Mouse (Mus musculus): ENCODE measurements around the gene Ppp4r2. TPM values are rescaled to one million over a fixed set of nuclear protein-coding genes. Genes with fewer than 3 reads are reported as not detected.
A peak's percentile ranks its signal among the peaks of the same experiment; 100 is the strongest.

Ppp4r2 gene
- polyA plus RNA-seq, 1 experiment from 2014 or later: 18.7 TPM

DNA sequence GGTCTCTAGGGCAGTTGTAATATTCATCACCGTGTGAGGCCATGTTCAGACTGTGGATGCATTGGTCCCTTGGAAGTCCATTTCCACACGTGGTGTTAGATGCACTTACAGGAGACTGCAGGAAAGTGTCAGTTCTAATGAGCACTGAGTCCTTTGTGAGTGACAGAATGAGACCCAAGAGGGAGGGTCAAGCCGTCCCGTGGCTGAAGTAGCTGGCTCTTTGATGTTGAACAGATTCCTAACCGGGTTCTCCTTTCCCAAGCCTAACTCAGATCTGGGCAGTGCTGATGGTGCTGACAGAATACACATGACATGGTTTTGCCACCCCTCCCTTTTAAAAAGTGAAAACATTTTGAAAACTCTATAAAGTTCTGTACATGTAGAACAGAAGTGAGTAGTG lies 35.4 kb downstream of the Ppp4r2 start:
- no peaks in the 10 kb centered on the region for H3K27me3 ChIP-seq
- H3K9me3 ChIP-seq (replicated peaks): no peaks in the 10 kb centered on the region
- ATAC-seq (ENCODE audit: insufficient number of reproducible peaks, low FRiP score, low TSS enrichment, low read depth): no peak
- H3K9ac ChIP-seq: no peak overlapping the region
- no peak overlapping the region for H3K4me3 ChIP-seq (replicated peaks)
- no peak overlapping the region for H3K27ac ChIP-seq (replicated peaks)
- no peak overlapping the region for H3K4me2 ChIP-seq (replicated peaks)
- peaks cover 8% of the 10 kb centered on the region for H3K36me3 ChIP-seq
- 49% methylated on average over 5 of the region's 5 CpGs for WGBS
- no peaks in the 10 kb centered on the region for H3K4me1 ChIP-seq

DNA sequence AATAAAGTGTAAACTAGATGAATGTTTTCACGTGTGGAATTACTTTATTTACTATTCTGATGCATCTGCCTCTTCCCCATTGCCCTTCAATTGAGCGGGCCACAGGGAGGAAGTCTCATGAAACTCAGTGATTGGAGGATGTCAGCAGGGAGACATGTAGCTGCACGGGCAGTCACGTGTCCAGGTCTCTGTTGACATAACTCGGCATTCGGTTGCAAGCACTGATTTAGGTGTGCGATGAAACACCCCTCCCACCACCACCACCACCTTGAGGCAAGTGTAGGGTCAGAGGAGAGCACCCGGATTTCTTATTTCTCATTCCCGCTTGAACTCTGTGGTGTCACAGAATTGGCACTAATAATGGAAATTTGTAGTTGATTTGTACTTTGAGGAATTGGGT lies 36.5 kb downstream of the Ppp4r2 start:
- no peak for ATAC-seq (ENCODE audit: insufficient number of reproducible peaks, low FRiP score, low TSS enrichment, low read depth)
- 79% methylated on average over 9 of the region's 9 CpGs for WGBS

DNA sequence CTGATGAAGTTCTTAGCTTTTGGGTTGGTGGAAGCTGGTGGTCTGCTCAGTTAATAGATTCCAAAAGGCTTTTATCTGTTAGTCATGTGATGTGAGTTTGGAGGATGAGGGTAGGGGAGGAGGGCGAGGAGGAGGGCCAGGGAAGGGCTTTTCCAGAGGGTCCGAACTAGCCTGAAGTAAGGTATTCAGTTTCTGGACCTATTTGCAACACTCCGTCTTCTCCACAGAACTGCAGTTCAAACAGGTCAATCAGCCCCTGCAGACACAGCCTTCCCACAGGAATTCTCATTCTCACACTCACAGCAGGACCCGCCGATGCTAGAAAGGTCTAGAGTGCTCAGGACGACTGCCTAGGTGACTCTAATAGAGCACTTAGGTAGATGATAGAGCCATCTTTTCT lies 39.8 kb downstream of the Ppp4r2 start:
- Histone ChIP-seq H3K4me3 (replicated peaks) (no peak overlapping the region), H3K9me3 (replicated peaks) (no peaks in the 10 kb centered on the region), H3K4me2 (replicated peaks) (no peak overlapping the region), H3K27me3 (no peaks in the 10 kb centered on the region), H3K9ac (no peak overlapping the region), H3K4me1 (no peaks in the 10 kb centered on the region), H3K27ac (replicated peaks) (no peak overlapping the region), H3K36me3 (no peaks in the 10 kb centered on the region; the same call in 1 of the 2 replicates)
- 62% methylated on average over 6 of the region's 6 CpGs for WGBS
- ATAC-seq (ENCODE audit: insufficient number of reproducible peaks, low FRiP score, low TSS enrichment, low read depth): no peak

More for the DNA sequence above, 36.5 kb downstream of the Ppp4r2 start:
- no peaks in the 10 kb centered on the region for H3K9me3 ChIP-seq (replicated peaks)
- H3K27me3 ChIP-seq: no peaks in the 10 kb centered on the region
- no peaks in the 10 kb centered on the region for H3K4me1 ChIP-seq
- H3K9ac ChIP-seq: no peak overlapping the region
- H3K27ac ChIP-seq (replicated peaks): no peak overlapping the region
- no peak overlapping the region for H3K4me3 ChIP-seq (replicated peaks)
- H3K4me2 ChIP-seq (replicated peaks): no peak overlapping the region
- peaks cover 8% of the 10 kb centered on the region for H3K36me3 ChIP-seq

DNA sequence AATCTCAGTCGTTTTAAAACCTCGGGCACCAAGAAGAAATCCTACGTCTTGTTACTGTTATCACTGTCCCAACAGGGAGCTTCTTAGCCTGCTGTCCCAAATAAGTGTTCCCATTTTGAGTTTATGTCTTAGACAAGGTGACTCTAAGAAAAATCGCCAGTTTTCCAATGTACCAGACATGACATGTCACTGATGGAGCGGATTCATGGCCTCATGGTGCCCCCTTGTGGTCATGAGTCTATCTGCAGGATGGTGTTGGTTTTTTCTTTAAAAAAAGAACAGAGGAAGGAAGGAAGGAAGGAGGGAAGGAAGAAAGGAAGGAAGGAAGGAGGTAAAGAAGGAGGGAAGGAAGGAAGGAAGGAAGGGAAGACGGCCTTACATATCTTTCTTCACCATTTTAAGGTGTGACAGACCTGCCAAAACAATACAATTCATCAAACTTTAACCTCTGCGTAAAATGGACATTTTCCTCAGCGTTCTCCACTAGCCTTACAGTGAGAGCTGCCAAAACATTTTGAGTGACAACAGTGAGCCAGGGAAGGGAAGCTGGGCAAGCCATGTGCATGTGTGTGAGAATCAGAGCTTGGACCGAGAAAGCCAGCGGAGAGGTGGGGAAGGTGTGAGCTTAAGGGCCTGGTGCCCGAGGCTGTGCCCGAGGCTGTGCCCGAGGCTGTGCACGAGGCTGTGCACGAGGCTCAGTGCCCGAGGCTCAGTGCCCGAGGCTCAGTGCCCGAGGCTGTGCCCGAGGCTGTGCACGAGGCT lies 42.6 kb downstream of the Ppp4r2 start:
- no peak overlapping the region for H3K9ac ChIP-seq
- H3K36me3 ChIP-seq: no peaks in the 10 kb centered on the region
- no peak overlapping the region for H3K4me3 ChIP-seq (replicated peaks)
- ATAC-seq (ENCODE audit: insufficient number of reproducible peaks, low FRiP score, low TSS enrichment, low read depth): no peak
- no peaks in the 10 kb centered on the region for H3K9me3 ChIP-seq (replicated peaks)
- H3K4me2 ChIP-seq (replicated peaks): no peak overlapping the region
- H3K4me1 ChIP-seq: no peaks in the 10 kb centered on the region
- WGBS: 64% methylated on average over 20 of the region's 20 CpGs
- peaks cover 12% of the 10 kb centered on the region; the same call in 1 of the 2 replicates for H3K27me3 ChIP-seq
- no peak overlapping the region for H3K27ac ChIP-seq (replicated peaks)

DNA sequence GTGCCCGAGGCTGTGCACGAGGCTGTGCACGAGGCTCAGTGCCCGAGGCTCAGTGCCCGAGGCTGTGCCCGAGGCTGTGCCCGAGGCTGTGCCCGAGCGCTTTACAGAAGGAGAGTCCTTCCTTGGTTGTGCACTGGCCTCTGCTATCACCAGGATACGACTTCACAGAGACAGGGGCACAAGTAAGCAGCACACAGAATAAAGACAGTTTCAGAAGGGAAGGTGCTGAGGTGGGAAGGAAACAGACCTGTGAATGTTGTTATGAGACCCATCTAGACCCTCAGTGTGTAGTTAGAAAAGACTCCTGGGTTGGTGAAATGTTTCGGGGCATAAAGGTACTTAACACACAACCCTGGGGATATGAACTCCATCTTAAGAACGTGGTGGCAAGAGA lies 43.2 kb downstream of the Ppp4r2 start:
- 85% methylated on average over 12 of the region's 12 CpGs for WGBS
- no peak overlapping the region for H3K9ac ChIP-seq
- no peak overlapping the region for H3K4me2 ChIP-seq (replicated peaks)
- no peaks in the 10 kb centered on the region for H3K9me3 ChIP-seq (replicated peaks)
- peaks cover 12% of the 10 kb centered on the region; the same call in 1 of the 2 replicates for H3K27me3 ChIP-seq
- no peak overlapping the region for H3K27ac ChIP-seq (replicated peaks)
- ATAC-seq (ENCODE audit: insufficient number of reproducible peaks, low FRiP score, low TSS enrichment, low read depth): no peak
- H3K4me3 ChIP-seq (replicated peaks): no peak overlapping the region
- no peaks in the 10 kb centered on the region for H3K4me1 ChIP-seq
- H3K36me3 ChIP-seq: no peaks in the 10 kb centered on the region

DNA sequence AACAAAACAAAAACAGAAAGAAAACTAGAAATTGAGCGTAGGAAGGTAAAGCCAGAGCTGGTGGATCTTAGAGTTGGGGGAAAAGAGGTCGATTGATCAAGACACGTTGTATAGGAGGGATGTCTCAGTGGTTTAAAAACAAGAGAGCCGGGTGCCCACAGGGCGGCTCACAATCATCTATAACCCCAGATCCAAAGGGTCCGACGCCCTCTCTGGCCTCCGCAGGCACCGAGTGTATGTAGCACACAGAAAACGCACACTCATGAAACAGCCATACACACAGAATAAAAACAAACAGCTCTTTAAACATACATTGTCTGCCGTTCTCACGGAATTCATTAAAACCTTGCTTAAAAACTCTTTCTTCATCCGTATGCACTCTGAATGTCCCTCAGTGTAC lies 45.1 kb downstream of the Ppp4r2 start:
- Histone ChIP-seq H3K4me2 (replicated peaks) (no peak overlapping the region), H3K27ac (replicated peaks) (no peak overlapping the region), H3K4me1 (peaks cover 9% of the 10 kb centered on the region), H3K27me3 (peaks cover 12% of the 10 kb centered on the region; the same call in 1 of the 2 replicates), H3K4me3 (replicated peaks) (no peak overlapping the region), H3K9ac (no peak overlapping the region), H3K36me3 (no peaks in the 10 kb centered on the region), H3K9me3 (replicated peaks) (no peaks in the 10 kb centered on the region)
- WGBS: 79% methylated on average over 13 of the region's 13 CpGs
- ATAC-seq (ENCODE audit: insufficient number of reproducible peaks, low FRiP score, low TSS enrichment, low read depth): no peak

DNA sequence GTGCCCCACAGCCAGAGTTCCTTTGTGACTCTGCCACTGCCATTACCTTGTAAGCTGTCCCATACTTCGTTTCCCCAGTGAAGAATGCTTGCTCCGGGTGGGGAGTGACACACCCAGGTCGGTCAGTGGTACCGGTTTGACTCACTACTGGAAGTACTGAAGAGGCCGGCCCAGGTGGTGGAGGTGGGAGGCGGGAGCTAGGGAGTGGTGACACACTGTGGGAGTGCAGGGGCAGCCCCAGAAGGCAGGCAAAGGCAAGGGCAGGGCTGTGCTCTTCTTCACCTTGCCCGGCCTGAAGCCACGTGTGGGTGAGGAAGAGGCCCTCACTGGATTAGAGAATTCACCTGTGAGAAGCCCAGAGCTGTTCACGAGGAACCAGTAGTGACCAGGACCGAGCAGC lies 46.2 kb downstream of the Ppp4r2 start:
- H3K27me3 ChIP-seq: peaks cover 12% of the 10 kb centered on the region; the same call in 1 of the 2 replicates

DNA sequence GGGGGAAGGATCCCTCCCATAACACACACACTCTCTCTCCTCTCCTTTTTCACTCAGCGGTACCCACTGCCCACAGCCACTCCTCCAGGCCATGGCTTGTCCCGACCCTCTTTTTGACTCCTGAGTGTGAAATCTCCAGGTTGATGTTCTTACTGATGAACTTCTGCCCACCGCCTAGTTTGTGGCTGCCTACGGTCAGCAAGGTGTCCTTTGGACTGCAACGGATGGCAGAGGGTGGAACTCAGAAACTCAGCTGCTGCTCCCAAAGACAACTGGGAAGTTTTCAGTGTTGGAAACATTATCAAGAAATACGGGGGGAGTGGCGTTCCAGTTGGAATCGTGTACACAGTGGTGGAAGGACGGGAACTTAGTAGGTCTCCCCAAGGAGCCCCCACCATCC lies 48.2 kb downstream of the Ppp4r2 start:
- H3K27me3 ChIP-seq: peaks cover 12% of the 10 kb centered on the region; the same call in 1 of the 2 replicates
- H3K36me3 ChIP-seq: no peaks in the 10 kb centered on the region
- ATAC-seq (ENCODE audit: insufficient number of reproducible peaks, low FRiP score, low TSS enrichment, low read depth): no peak
- no peak overlapping the region for H3K4me3 ChIP-seq (replicated peaks)
- 78% methylated on average over 9 of the region's 9 CpGs for WGBS
- peaks cover 9% of the 10 kb centered on the region for H3K4me1 ChIP-seq
- no peak overlapping the region for H3K27ac ChIP-seq (replicated peaks)
- no peaks in the 10 kb centered on the region for H3K9me3 ChIP-seq (replicated peaks)
- no peak overlapping the region for H3K9ac ChIP-seq
- no peak overlapping the region for H3K4me2 ChIP-seq (replicated peaks)

More for the DNA sequence above, 46.2 kb downstream of the Ppp4r2 start:
- whole genome bisulfite sequencing: 45% methylated on average over 10 of the region's 10 CpGs
- Histone ChIP-seq H3K4me3 (replicated peaks) (no peak overlapping the region), H3K36me3 (no peaks in the 10 kb centered on the region), H3K9ac (no peak overlapping the region), H3K27ac (replicated peaks) (no peak overlapping the region), H3K9me3 (replicated peaks) (no peaks in the 10 kb centered on the region), H3K4me1 (peaks cover 9% of the 10 kb centered on the region), H3K4me2 (replicated peaks) (no peak overlapping the region)
- ATAC-seq (ENCODE audit: insufficient number of reproducible peaks, low FRiP score, low TSS enrichment, low read depth): no peak

DNA sequence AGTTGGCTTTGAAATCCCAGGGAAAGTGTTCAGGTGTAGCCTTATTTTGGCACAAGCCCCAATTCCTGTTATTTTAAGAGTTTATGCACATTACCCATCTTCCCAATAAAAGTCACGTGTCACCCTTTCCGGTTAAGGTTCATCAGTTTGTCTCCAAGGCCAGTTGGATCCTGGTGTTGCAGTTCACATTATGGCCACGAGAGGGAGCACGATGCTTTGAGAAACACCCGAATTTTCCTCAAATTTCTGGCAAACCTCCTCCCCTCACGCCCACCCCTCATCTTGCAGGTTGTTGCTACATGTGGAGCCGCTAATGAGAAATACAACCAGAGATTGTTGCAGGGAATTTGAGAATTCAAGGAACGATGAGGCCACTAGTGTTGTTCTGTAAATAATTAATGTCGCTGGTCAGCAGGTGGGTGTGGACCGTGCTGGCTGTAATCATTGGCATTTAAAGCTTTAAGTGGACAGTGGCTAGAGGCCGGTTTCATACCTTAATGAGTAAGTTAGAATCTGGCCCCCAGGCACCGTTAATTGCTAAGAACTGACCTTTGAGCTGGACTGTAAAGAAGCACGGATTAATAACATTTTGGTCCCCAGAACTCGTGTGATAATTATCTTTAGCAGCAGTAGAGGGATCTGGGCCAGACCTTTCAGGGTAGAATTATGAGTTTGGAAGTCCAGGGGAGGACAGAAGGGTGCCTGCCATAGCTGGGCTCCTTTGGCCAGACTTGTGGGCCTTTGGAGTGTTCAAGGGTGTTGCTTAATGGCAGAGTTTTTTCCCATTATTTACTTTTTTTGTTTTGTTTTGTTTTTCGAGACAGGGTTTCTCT lies 49.2 kb downstream of the Ppp4r2 start:
- Histone ChIP-seq H3K27ac (replicated peaks) (no peak overlapping the region), H3K4me3 (replicated peaks) (0 out of 2 replicates have a peak overlapping the region, but pooled peaks have one; percentile 17), H3K4me1 (peaks cover 9% of the 10 kb centered on the region), H3K27me3 (peaks cover 12% of the 10 kb centered on the region; the same call in 1 of the 2 replicates), H3K9ac (no peak overlapping the region), H3K9me3 (replicated peaks) (no peaks in the 10 kb centered on the region), H3K36me3 (no peaks in the 10 kb centered on the region), H3K4me2 (replicated peaks) (peak overlapping the region; percentile 39)
- ATAC-seq (ENCODE audit: insufficient number of reproducible peaks, low FRiP score, low TSS enrichment, low read depth): no peak
- WGBS: 17% methylated on average over 15 of the region's 15 CpGs

DNA sequence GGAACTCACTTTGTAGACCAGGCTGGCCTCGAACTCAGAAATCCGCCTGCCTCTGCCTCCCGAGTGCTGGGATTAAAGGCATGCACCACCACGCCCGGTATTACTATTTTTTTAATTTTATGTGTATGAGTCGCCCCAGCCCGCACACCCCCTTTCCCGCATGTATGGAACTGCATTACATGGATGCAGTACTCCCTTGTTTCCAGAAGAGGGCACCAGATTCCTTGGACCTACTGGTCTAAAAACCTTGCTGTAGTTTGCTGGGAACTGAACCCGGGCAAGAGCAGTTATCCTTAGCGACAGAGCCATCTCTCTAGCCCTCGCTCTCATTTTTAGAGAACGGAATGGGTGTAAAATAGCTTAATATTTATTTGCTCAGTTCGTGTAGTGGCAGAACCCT lies 49.8 kb downstream of the Ppp4r2 start:
- Histone ChIP-seq H3K27me3 (peaks cover 12% of the 10 kb centered on the region; the same call in 1 of the 2 replicates), H3K9ac (no peak overlapping the region), H3K4me3 (replicated peaks) (no peak overlapping the region), H3K36me3 (no peaks in the 10 kb centered on the region), H3K27ac (replicated peaks) (no peak overlapping the region), H3K4me1 (peaks cover 9% of the 10 kb centered on the region), H3K4me2 (replicated peaks) (no peak overlapping the region), H3K9me3 (replicated peaks) (no peaks in the 10 kb centered on the region)
- ATAC-seq (ENCODE audit: insufficient number of reproducible peaks, low FRiP score, low TSS enrichment, low read depth): no peak
- 44% methylated on average over 13 of the region's 13 CpGs for WGBS

DNA sequence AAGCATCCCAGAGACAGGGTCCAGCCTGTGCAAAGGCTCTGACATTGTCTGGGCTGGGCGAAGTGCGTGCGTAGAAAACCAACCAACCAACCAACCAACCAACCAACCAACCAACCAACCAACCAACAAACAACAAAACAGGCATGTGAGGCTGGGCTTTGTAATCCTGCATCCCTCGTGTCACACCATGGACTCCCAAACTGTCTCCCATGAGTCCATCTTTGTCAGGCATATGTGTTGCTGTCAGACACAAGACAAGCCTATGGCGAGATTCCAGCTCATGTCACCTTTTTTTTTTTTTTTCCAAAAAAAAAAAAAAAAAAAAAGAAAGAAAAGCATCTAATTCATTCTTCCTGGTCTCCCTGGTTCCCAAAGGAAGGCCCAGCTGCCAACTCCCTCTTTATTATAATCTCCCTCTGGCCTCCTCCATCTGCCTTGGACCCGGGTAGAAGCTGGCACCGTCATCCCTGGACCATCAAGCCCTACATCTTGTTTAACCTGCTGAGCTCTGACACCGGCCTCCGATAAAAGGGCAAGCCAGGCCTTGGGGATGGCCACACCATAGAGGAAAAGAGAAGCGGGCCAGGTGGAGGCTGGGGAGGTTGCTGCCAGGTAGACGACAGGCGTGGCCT lies 51.3 kb downstream of the Ppp4r2 start:
- no peak for ATAC-seq (ENCODE audit: insufficient number of reproducible peaks, low FRiP score, low TSS enrichment, low read depth)
- Histone ChIP-seq H3K9ac (no peak overlapping the region), H3K4me1 (peaks cover 9% of the 10 kb centered on the region), H3K27me3 (peaks cover 7% of the 10 kb centered on the region; the same call in 1 of the 2 replicates), H3K36me3 (no peaks in the 10 kb centered on the region), H3K4me3 (replicated peaks) (no peak overlapping the region), H3K27ac (replicated peaks) (no peak overlapping the region), H3K4me2 (replicated peaks) (no peak overlapping the region), H3K9me3 (replicated peaks) (no peaks in the 10 kb centered on the region)
- WGBS: 86% methylated on average over 12 of the region's 12 CpGs

Measured in embryonic facial prominence, embryonic 15.5 days (tissue).